Mouse (Mus musculus) gastrocnemius, postnatal 10 days (tissue): ENCODE results near the gene Pomt2. TPM values are rescaled to one million over a fixed set of nuclear protein-coding genes. Genes with fewer than 3 reads are reported as not detected.

Experiments
- DNase-seq: peaks from one replicate; pipeline ENCODE4 v3.0.0; 2021; ENCODE audit warnings: mixed read lengths
- total RNA-seq, 2 experiments: library from RNA; stranded (reverse); gene quantifications; 2 replicates each; pipeline ENCODE4 v1.2.3; 2021

Pomt2 gene
- total RNA-seq, 2 experiments from 2014 or later = 6.3 to 8.9 TPM

DNA sequence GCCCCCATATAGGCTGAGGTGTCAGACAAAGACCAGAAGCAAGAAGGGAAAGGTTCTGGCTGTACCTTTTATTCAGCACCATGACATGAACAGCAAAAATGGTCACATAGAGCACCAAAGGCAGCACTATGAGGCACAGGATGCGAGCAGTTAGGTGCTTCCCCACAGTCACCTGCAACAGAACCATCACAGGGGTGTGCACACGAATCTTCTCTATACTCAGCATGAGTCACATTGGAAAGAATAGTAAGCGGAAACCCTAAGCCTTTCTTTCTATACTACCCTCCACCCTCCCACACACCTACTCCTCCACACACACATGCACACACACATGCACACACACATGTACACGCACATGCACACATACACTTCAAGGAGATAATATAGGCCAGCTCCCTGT lies 17.5 kb downstream of the Pomt2 start:
- no peak for DNase-seq

GRCm38 (mm10) chr12:87127256-87127655 lies 20.5 kb downstream of the Pomt2 start:
- no peak for DNase-seq

- no peak for DNase-seq
Observed at GRCm38 (mm10) chr12:87121918-87122589, 25.7 kb downstream of the Pomt2 start.

GRCm38 (mm10) chr12:87107357-87107977 lies 40.3 kb downstream of the Pomt2 start:
- DNase-seq = no peak

DNA sequence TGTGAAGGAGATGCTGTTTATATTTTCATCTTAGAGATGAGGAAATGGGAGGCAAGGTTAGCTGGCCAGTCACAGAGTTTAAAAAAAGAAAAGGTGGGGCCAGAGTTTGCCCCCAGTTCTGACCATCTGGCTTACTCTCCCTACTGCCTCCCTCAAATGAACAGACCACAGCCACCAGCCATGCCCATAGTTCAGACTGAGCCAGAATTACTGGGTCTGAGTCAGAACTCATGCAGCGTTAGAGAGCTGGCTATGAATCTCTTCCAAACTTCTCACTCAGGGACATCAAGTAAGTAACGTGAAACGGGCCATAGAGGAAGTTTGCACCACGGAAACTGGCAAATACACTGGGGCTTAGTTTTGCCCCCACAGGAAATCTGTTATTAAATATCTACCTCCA lies 43.0 kb downstream of the Pomt2 start:
- no peak for DNase-seq

GRCm38 (mm10) chr12:87103471-87103870 lies 44.3 kb downstream of the Pomt2 start:
- DNase-seq = no peak

DNA sequence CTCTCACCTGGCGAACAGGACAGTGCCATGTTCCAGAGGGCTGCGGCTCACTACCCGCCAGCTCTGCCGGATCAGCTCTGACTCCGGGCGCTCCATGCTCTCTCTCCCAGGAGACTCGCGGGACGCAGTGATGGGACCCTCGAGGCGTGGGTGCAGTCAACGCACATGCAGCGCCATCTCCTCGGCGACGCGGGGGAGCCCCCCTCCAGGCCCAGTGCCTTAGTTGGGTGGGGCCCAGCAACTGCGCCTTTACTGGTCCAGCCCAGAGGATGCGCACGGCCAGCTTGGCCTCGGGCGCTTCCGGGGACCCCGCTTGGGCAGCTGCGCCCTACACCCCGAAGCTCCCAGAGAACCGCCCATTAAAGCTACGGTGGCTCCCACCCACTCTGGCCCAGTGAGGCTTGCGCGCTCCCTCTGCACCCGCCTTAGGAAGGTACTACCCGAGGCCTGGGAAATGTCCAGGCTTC lies 45.6 kb downstream of the Pomt2 start, which contains the start of gene Ngb:
Ngb (minus strand) TSS at position 375 of the 467 bp plus-strand sequence.
- no peak for DNase-seq

- no peak for DNase-seq
Observed at GRCm38 (mm10) chr12:87100331-87100730, 47.4 kb downstream of the Pomt2 start.

- no peak for DNase-seq
Observed at GRCm38 (mm10) chr12:87093671-87094070, 54.1 kb downstream of the Pomt2 start.

DNA sequence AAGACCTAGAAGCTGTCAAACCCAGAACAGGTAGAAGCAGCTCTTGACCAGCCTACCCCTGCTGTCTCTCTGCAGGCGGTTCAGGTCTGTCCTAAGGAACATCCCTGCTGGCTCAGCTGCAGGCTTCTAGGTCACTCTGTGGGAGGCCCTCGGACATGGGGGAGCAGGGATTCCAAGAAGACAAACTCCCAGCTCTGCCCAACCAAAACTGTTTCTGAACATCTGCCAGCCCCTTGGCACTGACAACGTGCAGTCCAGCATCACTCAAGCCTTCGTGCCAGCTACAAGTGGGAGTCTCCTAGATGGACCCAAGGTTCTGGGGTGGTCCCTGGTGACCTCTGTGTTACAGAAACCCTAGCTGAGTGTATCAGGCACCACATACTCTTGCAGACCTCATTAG lies 54.5 kb downstream of the Pomt2 start:
- peak; percentile 21 for DNase-seq

DNA sequence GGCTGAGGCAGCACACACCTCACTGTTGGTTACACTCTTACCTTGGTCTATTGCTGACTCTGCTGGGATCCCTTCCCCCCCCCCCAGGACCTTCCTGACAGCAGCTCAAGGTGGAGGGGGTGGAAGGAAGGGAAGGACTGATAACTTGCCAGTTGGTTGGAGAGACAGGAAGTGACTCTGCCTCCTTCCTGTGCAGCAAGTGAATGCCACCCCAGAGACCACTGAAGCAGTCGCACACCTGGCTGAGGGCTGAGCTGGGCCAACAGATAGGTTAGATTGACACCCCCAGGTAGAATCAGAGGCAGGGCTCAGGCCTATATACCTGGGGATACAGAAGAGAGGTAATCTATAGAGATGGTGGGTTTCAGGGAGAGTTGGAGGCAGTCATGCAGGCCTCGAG lies 55.9 kb downstream of the Pomt2 start:
- DNase-seq = no peak

DNA sequence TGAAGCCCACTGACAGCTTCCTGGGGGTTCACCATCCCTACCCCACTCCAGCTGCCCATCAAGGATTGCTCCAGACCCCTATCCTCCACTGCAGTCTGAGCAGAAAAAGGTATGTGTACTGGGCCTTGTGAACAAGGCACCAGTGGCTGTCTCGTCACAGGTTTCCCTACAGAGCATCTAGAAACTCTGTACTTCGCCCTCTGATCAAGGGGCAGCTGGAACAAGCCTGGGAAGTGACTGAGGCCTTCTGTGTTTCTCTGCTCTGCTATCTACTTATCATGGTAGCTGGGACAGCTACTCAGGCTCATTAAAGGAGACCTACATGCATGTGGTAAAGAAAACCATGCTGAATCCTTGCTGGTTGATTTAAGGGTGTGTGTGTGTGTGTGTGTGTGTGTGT lies 58.1 kb downstream of the Pomt2 start:
- no peak for DNase-seq

DNA sequence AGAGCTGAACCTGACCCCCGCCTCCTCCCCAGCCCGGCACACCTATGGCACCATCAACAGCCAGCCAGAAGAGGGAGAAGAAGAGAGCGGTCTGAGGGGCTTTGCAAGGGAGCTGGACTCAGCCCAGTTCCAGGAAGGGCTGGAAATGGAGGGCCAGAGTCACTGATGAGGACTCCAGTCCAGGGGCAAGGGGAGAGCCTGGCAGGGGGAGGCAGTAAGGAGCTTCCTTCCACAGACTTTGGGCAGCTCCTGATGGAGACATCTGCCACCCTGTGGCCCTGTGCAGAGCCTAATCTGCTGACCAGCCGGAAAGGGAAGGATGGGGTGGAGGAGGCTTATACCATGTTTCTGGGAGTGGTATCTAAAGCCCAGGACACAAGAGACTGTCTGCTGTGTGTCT lies 58.5 kb downstream of the Pomt2 start:
- DNase-seq = no peak

- DNase-seq = no peak
Observed at GRCm38 (mm10) chr12:87088331-87088730, 59.4 kb downstream of the Pomt2 start.

GRCm38 (mm10) chr12:87087236-87087635 lies 60.5 kb downstream of the Pomt2 start:
- DNase-seq = no peak

GRCm38 (mm10) chr12:87082797-87083196 lies 65.0 kb downstream of the Pomt2 start:
- DNase-seq = no peak

DNA sequence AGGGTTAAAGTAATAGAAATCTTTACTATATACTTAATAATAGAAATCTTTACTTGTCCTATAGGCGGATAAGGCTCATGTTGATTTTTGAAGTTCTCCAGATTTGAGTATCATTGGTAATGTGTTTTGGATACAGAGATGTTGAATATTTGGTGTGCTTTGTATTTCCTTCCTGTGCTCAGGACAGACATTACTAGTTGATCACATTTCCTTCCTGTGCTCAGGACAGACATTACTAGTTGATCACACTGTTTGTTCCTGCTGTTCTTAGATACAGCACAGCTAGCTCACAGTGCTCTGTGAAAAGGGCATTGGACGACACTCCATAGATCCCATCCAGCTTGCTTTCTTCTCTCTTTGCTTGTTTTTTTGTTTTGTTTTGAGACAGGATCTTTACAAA lies 71.2 kb downstream of the Pomt2 start:
- no peak for DNase-seq

- no peak for DNase-seq
Observed at GRCm38 (mm10) chr12:87070520-87070919, 77.2 kb downstream of the Pomt2 start.

DNA sequence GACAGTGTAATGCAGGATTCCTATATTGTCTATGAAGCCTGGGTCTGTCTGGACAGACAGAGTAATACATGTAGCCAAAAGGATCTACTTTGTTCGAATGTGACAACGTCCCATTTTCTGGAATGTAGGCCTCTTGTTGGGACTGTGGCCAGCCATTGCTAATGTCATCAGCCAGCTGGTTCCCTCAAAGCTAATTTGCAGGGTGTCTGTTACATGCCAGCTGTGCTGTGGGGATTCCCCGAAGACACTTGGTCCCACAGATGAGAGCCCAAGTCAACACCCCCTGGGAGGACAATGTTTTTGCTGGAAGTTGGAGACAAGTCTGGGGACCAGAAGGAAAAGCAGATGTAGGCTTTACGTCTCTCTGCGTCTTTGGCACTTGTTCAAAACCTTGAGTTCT lies 81.3 kb downstream of the Pomt2 start:
- peak; percentile 18 for DNase-seq

DNA sequence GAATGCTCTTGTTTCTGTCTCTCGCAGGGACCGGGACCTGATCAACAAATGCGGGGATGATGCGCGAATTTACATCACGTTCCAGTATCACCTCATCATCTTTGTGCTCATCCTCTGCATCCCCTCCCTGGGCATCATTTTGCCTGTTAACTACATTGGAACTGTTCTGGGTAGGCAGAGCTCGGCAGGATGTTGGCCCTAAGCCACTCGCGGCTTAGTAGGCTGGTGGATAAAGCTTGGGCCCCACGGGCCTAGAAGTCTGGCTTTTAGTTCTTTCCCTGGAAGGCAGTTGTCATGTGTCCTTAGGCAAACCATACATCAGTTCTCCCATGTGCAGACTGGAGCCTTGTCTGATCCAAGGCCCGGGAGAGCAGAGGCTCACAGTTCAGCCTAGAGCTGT lies 82.3 kb downstream of the Pomt2 start:
- no peak for DNase-seq

GRCm38 (mm10) chr12:87057066-87057465 lies 90.7 kb downstream of the Pomt2 start:
- DNase-seq = no peak
